Mouse (Mus musculus) heart, postnatal 0 days (tissue): ENCODE results near the gene Ccn2.

Experiments
- CTCF ChIP-seq: IDR thresholded peaks from 2 replicates; pipeline ENCODE4 v1.5.1; 2016; ENCODE audit warnings: antibody characterized with exemption, control low read depth, low read depth
- EP300 ChIP-seq: IDR thresholded peaks from 2 replicates; pipeline ENCODE4 v1.6.1; 2016; ENCODE audit warnings: antibody characterized with exemption, low read depth

DNA sequence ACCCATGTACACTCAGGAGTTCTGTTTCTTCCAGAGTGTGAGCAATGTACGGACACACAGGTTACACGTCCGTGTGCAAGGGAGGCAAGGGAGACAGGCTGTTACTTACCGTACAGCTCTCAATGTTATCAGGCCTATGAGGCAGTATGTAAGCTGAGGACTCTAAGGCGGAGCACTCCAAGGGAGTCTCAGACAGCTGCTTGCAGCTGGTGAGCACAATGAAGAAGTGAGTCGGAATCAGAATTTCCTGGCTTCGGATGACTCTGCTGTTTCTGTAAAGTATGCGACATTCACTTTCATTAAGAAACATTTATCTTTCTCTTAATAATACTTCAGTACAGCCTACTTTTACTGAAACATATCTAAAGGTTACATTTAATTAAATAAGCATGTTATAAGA is 49.9 kb downstream of the Ccn2 start:
- TF ChIP-seq CTCF (no peak), EP300 (no peak)
